Mouse (Mus musculus) right cerebral cortex, adult 2 months (tissue): ENCODE data around the gene Foxn3.

Experiments
- DNase-seq, 2 experiments: peaks; one replicate each; pipeline ENCODE4 v3.0.0; 2021 to 2022; ENCODE audit warnings: low spot score in 2 of 2

Gene Foxn3

GRCm38 (mm10) chr12:99563219-99564059 is at the start of gene Foxn3:
Foxn3 (minus strand) TSS chr12:99563582.
- peak; percentile 62 to 78 for DNase-seq

GRCm38 (mm10) chr12:99612181-99612871 is 48.9 kb upstream of the Foxn3 start:
- DNase-seq = no peak

DNA sequence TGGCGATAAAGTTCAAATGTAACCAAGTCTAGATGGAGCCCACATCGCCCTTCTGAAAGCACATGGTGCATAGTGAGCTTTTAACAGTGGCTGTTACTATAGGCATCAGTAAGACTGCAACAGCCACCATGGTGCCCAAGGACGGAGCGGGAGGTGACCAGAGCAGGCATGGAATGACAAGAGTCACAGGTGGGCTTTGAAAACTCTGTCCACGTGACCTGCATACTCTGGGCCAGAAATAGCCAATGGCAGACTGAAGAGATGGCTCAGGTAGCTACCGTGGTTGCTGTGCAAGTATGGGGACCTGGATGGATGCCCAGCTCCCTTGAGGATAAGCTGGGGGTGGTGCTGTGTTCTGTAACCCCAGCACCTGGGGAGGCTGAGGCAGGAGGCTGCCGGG is 47.5 kb upstream of the Foxn3 start:
- DNase-seq = no peak

GRCm38 (mm10) chr12:99610069-99610815 is 46.9 kb upstream of the Foxn3 start:
- no peak for DNase-seq

- no peak for DNase-seq
These were observed 46.3 kb upstream of the Foxn3 start for GRCm38 (mm10) chr12:99609643-99610042.

GRCm38 (mm10) chr12:99608279-99608955 is 45.0 kb upstream of the Foxn3 start:
- peak; percentile 30 to 40 for DNase-seq

DNA sequence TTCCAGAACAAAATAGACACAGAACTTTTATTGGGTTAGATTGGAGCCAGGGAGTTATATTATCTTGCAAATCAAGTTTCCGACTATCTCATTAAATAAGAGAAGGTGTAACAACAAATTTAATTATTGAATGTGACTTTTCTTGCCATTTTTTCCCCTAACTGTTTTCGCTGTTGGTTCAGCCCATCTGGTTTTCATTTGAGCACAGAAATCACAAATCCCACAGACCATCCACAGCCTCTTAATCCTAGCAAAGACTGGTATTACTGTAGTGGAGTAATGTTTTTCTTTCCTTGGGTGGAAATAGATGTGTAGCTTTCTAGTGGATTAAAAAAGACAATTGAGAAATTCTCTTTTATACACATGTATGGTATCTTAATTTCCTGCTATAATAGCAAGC is 40.0 kb upstream of the Foxn3 start:
- DNase-seq = no peak

GRCm38 (mm10) chr12:99601841-99602240 is 38.5 kb upstream of the Foxn3 start:
- no peak for DNase-seq

GRCm38 (mm10) chr12:99601392-99601791 is 38.0 kb upstream of the Foxn3 start:
- no peak for DNase-seq

DNA sequence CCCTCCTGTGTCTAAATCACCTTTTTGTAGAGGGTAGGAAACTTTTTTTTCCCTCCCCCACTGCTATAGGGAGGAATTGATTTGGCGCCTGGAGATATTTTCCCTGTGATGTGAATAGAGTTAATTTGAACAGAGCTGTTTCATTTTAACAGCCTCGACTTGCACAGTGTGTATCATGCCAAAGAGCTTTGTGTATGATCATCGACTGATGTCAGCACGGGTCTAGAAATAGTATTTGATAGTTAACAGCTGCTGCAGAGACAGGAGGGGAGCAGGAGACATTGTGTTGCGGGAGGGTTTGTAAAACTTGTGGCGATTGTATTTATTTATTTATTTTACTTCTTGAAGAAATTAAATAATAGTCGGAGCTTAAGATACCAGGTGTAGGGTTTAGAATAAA is 36.2 kb upstream of the Foxn3 start:
- no peak for DNase-seq

DNA sequence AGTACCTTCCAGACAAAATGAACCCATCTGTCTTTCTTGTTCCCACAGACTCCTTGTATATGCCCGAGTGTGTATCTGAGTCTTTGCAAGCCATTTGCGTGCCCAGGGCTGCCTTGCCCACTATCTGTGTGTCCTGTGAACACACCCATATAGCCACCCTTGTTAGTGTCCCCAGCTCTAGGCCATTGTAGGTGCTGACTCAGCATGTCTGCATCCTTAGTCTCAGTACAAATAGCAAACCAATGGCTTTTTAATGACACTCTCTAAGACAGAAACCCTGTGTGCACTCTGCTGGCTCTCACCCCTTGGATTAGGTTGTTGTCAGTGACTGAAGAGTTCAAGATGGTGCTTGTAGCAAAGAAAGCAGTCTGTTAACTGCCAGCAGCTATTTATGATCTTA is 33.0 kb upstream of the Foxn3 start:
- no peak for DNase-seq

- no peak for DNase-seq
These were observed 24.0 kb upstream of the Foxn3 start for GRCm38 (mm10) chr12:99587338-99587737.

GRCm38 (mm10) chr12:99579989-99580388 is 16.6 kb upstream of the Foxn3 start:
- no peak for DNase-seq

DNA sequence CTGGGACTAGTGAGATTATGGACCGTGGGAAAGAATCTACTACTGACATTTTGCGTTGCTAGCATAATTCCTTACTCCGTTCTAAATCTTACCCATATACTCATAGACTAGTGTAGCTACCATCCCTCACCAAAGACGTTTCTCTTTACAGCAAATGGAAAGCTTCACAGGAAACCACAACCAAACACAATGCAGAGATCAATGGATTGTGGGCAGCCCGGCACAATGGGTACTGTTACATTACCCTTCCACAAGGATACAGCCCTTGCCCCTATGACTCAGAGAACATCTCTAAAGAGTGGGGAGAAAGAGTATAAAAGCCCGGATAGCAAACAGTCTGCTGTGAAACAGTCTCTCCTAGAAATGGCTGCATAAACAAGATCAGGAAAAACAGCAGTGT is 13.3 kb upstream of the Foxn3 start:
- no peak for DNase-seq

DNA sequence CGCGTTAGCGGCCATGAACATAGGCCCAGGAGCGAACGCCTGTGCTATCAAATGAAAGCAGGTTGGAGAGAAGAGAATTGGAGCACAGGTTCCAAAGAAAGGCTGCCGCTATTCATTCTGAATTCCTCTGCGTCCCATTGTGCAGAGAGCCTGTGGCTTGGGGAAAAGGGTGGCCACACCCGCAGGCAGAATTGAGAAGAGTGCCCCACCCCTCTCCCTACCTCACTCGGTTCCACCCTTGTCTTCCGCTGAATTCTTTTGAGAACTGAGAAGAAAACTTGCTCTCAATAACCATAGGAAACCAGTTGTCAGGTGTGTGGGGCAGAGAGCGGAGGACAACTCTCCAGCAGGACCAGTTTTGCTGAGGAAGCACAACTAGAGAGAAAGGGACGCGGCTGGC is 10.9 kb upstream of the Foxn3 start:
- no peak for DNase-seq

DNA sequence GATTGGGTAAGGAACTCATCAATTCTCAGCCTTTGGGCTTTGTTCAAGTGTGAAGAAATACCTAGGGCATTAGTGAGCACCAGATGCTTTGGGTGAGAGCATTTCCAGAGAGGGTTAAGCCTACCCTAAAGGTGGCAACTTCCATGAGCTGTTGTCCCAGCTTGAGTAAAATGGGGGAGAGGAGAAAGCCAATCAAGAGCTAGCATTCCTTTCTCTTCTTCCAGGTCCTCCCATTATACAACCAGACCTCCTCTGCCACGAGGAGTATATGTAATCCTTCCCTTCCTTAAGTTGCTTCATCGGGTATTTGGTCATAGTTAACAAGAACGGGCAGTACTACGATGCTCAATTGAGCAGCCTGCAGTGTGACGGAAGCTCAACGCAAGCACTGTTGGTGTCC is 9.7 kb upstream of the Foxn3 start:
- no peak for DNase-seq

GRCm38 (mm10) chr12:99571999-99572398 is 8.6 kb upstream of the Foxn3 start:
- DNase-seq = no peak

DNA sequence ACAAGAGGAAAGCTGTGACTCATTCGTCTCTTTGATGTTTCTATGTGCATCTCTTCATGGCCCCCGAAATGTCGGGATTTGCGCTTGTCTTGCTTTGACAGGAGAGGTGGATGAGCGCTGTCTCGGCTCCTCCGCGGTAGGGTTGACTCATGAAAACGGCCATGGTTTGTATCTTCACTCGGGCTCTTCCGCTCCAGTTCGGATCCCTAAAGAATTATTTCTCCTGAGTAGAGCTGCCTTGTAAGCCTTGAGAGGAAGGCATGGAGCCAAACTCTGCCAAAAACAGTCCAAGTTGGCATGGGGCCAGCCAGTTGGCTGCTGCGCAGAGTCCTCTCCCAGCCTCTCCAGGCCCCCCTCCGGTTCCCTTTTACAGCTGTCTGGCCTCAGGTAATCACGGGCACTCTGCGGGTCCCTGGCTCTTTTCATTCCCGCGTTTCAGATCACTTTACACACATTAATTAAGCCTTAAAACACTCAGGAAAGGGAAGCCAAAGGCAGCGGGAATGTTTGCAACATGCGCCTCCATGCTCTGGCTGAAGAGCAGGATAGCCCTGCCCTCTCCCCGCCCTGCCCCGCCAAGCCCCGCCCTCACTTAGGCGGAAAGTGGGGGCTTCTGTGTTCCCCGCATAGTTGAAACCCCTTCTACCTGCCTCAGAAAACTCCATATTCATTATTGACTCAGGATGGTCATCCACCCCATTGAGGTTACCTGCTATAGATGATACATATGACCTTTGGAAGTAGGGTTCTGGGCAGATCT is 7.0 kb upstream of the Foxn3 start:
- DNase-seq = peak; percentile 66 to 76

- no peak for DNase-seq
These were observed 2.2 kb upstream of the Foxn3 start for GRCm38 (mm10) chr12:99565606-99566005.

DNA sequence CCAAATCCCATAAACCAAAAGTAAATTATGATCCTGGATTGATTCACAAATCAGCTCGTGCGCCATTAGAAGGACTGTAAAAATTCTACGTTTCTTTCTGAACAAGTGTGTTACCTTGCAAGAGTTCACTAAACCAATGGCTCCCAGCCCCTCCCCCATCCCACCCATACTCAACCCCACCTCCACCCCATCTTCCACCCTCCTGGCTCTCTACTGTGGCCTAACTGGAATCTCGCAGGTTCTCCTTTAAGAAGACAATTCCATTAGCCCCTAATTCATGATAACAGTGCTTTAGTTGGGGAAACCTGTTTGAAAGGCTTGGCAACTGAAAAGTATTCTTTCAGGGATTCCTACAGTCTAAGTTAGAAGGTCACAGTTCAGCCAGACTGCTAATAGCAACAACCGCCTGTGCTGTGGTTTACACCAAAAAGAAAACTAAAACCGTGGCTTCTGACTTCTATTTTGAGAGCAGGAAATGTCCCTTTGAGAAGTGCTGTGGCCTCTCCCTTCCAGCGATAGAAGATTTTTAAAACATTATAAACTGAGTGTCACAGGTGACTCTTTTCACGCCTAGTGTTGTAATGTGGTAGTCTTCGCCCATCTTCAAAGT is 1.0 kb upstream of the Foxn3 start:
- DNase-seq = no peak

DNA sequence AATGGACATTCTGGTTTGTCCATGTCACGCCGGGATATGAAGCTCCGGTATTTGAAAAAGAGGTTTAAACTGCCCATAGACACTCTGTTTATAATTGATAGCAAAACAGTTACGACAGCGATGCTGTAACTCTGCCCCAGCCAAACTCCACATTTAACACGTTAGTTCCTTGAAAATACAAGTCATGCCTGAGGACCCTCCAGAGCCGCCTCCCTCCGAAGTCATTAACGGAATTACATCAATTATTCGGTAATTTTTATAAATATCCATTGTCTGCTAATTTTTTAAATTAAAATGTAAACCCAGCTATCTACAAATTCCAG is 554 bp downstream of the Foxn3 start:
- DNase-seq = peak; percentile 21 to 36
